Mouse (Mus musculus) heart, postnatal 0 days (tissue): Measurements from ENCODE around the gene Mamld1. TPM values are rescaled to one million over a fixed set of nuclear protein-coding genes. Genes with fewer than 3 reads are reported as not detected.

ENCODE experiments used
- ATAC-seq: fragments of 200-750 bp; cut with Nextera tagmentation; 2 replicates; pipeline ENCODE4 v1.8.0; 2017; ENCODE audit warnings: low read depth, moderate number of reproducible peaks, moderate library complexity; ENCODE audit not compliant: insufficient read depth
- DNase-seq: peaks from one replicate; pipeline ENCODE4 v3.0.0-alpha.2; 2016; ENCODE audit warnings: low spot score
- H3K27ac ChIP-seq: fragments of 300-500 bp; sonication (generic); 2 replicates; pipeline ENCODE4 v1.5.1; 2014; ENCODE audit warnings: low read depth, mild to moderate bottlenecking
- H3K27me3 ChIP-seq: fragments of 300-500 bp; sonication (generic); 2 replicates; pipeline ENCODE4 v1.6.1; 2014; ENCODE audit warnings: low read length, mixed read lengths; ENCODE audit not compliant: control insufficient read depth, insufficient read depth
- H3K36me3 ChIP-seq: fragments of 300-500 bp; sonication (generic); replicated peaks from 2 replicates; pipeline ENCODE4 v1.6.1; 2014; ENCODE audit warnings: low read length, mixed read lengths; ENCODE audit not compliant: control insufficient read depth, insufficient read depth
- H3K4me1 ChIP-seq: fragments of 300-500 bp; sonication (generic); 2 replicates; pipeline ENCODE4 v1.6.1; 2014; ENCODE audit warnings: antibody characterized with exemption; ENCODE audit not compliant: control insufficient read depth, insufficient read depth
- H3K4me2 ChIP-seq: fragments of 300-500 bp; sonication (generic); 2 replicates; pipeline ENCODE4 v1.6.1; 2014; ENCODE audit warnings: low read depth, mild to moderate bottlenecking, low read length, moderate library complexity
- H3K4me3 ChIP-seq: fragments of 300-500 bp; sonication (generic); 2 replicates; pipeline ENCODE4 v1.5.1; 2014; ENCODE audit warnings: low read depth, low read length
- H3K9ac ChIP-seq: fragments of 300-500 bp; sonication (generic); replicated peaks from 2 replicates; pipeline ENCODE4 v1.6.1; 2014; ENCODE audit warnings: low read depth, low read length, mixed read lengths
- H3K9me3 ChIP-seq: fragments of 300-500 bp; sonication (generic); replicated peaks from 2 replicates; pipeline ENCODE4 v1.6.1; 2016; ENCODE audit warnings: low read length; ENCODE audit not compliant: control insufficient read depth
- CTCF ChIP-seq: IDR thresholded peaks from 2 replicates; pipeline ENCODE4 v1.5.1; 2016; ENCODE audit warnings: antibody characterized with exemption, control low read depth, low read depth
- EP300 ChIP-seq: IDR thresholded peaks from 2 replicates; pipeline ENCODE4 v1.6.1; 2016; ENCODE audit warnings: antibody characterized with exemption, low read depth
- WGBS: fragments of 180-500 bp; shearing (Covaris S2); extraction: QIAGEN DNeasy Blood & Tissue Kit; methylation state at CpG from one replicate; pipeline ENCODE4 v1.1.7; 2014; 5-methylcytosine and 5-hydroxymethylcytosine counted together
- polyA plus RNA-seq: library from polyadenylated mRNA; unstranded; fragments of >200 nt; fragmentation: Nextera tagmentation; extraction: Ambion mirVana; gene quantifications from 2 replicates; pipeline ENCODE4 v1.2.1, GENCODE M21; 2015
- total RNA-seq: library from RNA; depleted of rRNA; stranded (reverse); fragments of >200 nt; gene quantifications from 2 replicates; pipeline ENCODE4 v1.2.3, GENCODE M21; 2014; ENCODE audit warnings: low replicate concordance; rRNA removed

The Mamld1 gene
- total and polyA plus RNA-seq, 2 experiments from 2014 or later = 2.2 to 10.0 TPM

GRCm38 (mm10) chrX:71204776-71205175 lies 154.7 kb downstream of the Mamld1 start:
- Histone ChIP-seq H3K4me1 (no peaks in the 10 kb centered on the region), H3K27ac (no peak overlapping the region), H3K9me3 (no peaks in the 10 kb centered on the region), H3K36me3 (no peaks in the 10 kb centered on the region), H3K4me2 (no peak overlapping the region), H3K27me3 (no peaks in the 10 kb centered on the region), H3K4me3 (no peak overlapping the region), H3K9ac (no peak overlapping the region)
- DNase-seq = no peak
- ATAC-seq = no peak
- 73% methylated on average over 2 of the region's 2 CpGs for WGBS
- TF ChIP-seq CTCF (no peak), EP300 (no peak)

Other genes with a start within 250 kb of the Mamld1 start
- gene Mtm1, start 160.5 kb downstream of the Mamld1 start, total RNA-seq = 3.8 and 9.2 TPM in 2 replicates
- gene Mtm1, start 160.5 kb downstream of the Mamld1 start, polyA plus RNA-seq = 7.8 and 8.5 TPM in 2 replicates